Mouse (Mus musculus) midbrain, embryonic 16.5 days (tissue): Measurements from ENCODE around the gene Schip1. TPM values are rescaled to one million over a fixed set of nuclear protein-coding genes. Genes with fewer than 3 reads are reported as not detected.

ENCODE experiments used
- ATAC-seq: fragments of 200-750 bp; cut with Nextera tagmentation; 2 replicates; pipeline ENCODE4 v1.8.0; 2017; ENCODE audit warnings: moderate TSS enrichment
- H3K27ac ChIP-seq: fragments of 300-500 bp; sonication (generic); 2 replicates; pipeline ENCODE4 v1.5.1; 2014; ENCODE audit warnings: mild to moderate bottlenecking, low read length, mixed read lengths
- H3K27me3 ChIP-seq: fragments of 300-500 bp; sonication (generic); 2 replicates; pipeline ENCODE4 v1.6.1; 2014; ENCODE audit warnings: low read depth, low read length, mixed read lengths; ENCODE audit not compliant: control insufficient read depth, insufficient read depth
- H3K36me3 ChIP-seq: fragments of 300-500 bp; sonication (generic); 2 replicates; pipeline ENCODE4 v1.6.1; 2014; ENCODE audit warnings: mild to moderate bottlenecking, low read length, moderate library complexity, mixed read lengths; ENCODE audit not compliant: control insufficient read depth, insufficient read depth
- H3K4me1 ChIP-seq: fragments of 300-500 bp; sonication (generic); 2 replicates; pipeline ENCODE4 v1.6.1; 2014; ENCODE audit warnings: mild to moderate bottlenecking, low read length, mixed read lengths; ENCODE audit not compliant: control insufficient read depth, insufficient read depth
- H3K4me2 ChIP-seq: fragments of 300-500 bp; sonication (generic); 2 replicates; pipeline ENCODE4 v1.6.1; 2014; ENCODE audit warnings: mild to moderate bottlenecking, low read length, mixed read lengths
- H3K4me3 ChIP-seq: fragments of 300-500 bp; sonication (generic); 2 replicates; pipeline ENCODE4 v1.5.1; 2014; ENCODE audit warnings: low read depth, mild to moderate bottlenecking, low read length, moderate library complexity, mixed read lengths
- H3K9ac ChIP-seq: fragments of 300-500 bp; sonication (generic); 2 replicates; pipeline ENCODE4 v1.6.1; 2014; ENCODE audit warnings: low read depth, low read length, mixed read lengths
- H3K9me3 ChIP-seq: fragments of 300-500 bp; sonication (generic); replicated peaks from 2 replicates; pipeline ENCODE4 v1.6.1; 2014; ENCODE audit warnings: mild to moderate bottlenecking, low read length, mixed read lengths; ENCODE audit not compliant: control insufficient read depth, poor library complexity, severe bottlenecking
- WGBS: fragments of 180-500 bp; shearing (Covaris S2); extraction: QIAGEN DNeasy Blood & Tissue Kit; methylation state at CpG from one replicate; pipeline ENCODE4 v1.1.7; 2014; 5-methylcytosine and 5-hydroxymethylcytosine counted together
- polyA plus RNA-seq: library from polyadenylated mRNA; unstranded; fragments of >200 nt; fragmentation: Nextera tagmentation; extraction: Ambion mirVana; gene quantifications from 2 replicates; pipeline ENCODE4 v1.2.1, GENCODE M21; 2015

The Schip1 gene
- polyA plus RNA-seq, 1 experiment from 2014 or later: 147 TPM

DNA sequence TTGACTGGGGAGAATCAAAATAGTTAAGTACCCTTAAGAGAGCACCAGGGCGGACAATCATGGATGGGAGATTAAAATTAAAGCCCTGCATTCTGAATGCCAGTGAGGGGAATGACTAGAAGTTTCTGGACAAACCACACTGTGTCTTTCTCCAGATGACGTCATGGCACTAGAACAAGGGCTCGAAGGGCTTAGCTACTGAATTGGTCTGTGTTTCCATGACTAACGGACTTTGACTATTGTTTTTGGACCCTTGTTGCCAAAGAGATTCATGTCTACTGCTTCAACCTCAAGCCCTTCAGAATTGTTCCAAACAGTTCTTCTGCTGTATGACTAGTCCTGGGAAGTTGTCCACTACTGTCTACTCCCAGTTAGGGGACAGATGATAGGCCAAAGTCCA is 467.3 kb downstream of the Schip1 start:
- Histone ChIP-seq H3K9ac (no peak overlapping the region), H3K36me3 (no peaks in the 10 kb centered on the region), H3K4me2 (no peak overlapping the region), H3K27ac (no peak overlapping the region), H3K4me3 (no peak overlapping the region), H3K4me1 (peaks cover 5% of the 10 kb centered on the region), H3K9me3 (no peaks in the 10 kb centered on the region; the same call in 1 of the 2 replicates), H3K27me3 (no peaks in the 10 kb centered on the region)
- 73% methylated on average over 4 of the region's 4 CpGs for WGBS
- ATAC-seq: no peak

DNA sequence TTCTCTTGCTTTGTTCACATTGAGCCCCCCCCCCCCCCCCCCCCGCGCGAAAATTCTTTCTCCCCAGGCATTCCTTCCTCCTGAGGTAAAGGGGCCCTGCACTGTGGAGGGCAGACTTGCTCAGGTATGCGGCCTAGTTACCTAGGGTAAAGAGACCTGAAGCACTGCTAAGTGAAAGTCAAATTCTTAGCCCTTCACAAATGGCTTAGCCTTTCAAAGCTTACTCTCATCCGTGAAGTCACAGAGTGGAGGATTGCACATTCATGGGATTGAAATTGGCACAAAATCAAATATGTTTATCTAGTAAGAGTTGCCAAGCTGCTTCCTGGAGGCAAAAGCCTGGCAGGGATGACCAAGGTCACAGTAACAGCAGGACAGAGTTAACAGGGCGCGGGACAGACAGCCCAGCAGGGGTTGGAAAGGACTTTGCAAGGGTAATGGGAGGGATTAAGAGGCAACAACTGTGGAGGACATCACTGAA is 470.0 kb downstream of the Schip1 start:
- ATAC-seq: peak; percentile 39; the same call in 1 of the 2 replicates
- Histone ChIP-seq H3K36me3 (no peaks in the 10 kb centered on the region), H3K27me3 (no peaks in the 10 kb centered on the region), H3K4me2 (no peak overlapping the region), H3K27ac (no peak overlapping the region), H3K4me1 (peaks cover 5% of the 10 kb centered on the region), H3K9ac (no peak overlapping the region), H3K9me3 (no peaks in the 10 kb centered on the region; the same call in 1 of the 2 replicates), H3K4me3 (no peak overlapping the region)
- 25% methylated on average over 4 of the region's 7 CpGs for WGBS

DNA sequence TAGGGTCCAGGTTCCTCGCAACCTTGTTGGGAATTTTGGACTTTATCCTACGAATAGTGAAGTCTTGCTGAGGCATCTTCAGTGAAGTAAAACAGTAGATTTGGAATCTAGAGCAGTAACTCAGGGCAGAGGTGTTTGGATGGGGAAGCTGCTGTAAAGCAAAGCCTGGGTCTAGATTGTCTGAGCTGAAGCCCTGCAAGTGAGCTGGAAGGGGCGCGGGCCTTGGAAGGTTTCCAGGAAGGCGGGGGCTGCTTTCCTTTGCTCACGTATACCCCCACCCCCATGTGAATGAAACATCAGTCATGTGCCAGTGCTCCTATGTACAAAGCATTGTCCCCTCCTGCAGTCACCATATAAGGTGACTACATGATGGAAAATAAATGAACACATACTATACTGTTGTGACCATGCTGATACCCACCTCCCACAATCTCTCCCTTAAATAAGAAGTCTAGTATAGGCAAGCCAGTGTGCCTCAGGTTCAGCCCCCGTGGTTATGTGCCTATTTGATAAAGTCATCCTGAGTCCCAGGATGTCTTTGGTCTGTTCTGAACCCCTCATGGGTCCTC is 470.6 kb downstream of the Schip1 start:
- H3K36me3 ChIP-seq: no peaks in the 10 kb centered on the region
- H3K27ac ChIP-seq: no peak overlapping the region
- H3K9ac ChIP-seq: no peak overlapping the region
- peaks cover 5% of the 10 kb centered on the region for H3K4me1 ChIP-seq
- no peak for ATAC-seq
- H3K4me2 ChIP-seq: no peak overlapping the region
- WGBS: 79% methylated on average over 7 of the region's 7 CpGs
- H3K9me3 ChIP-seq: no peaks in the 10 kb centered on the region; the same call in 1 of the 2 replicates
- H3K27me3 ChIP-seq: no peaks in the 10 kb centered on the region
- H3K4me3 ChIP-seq: no peak overlapping the region

DNA sequence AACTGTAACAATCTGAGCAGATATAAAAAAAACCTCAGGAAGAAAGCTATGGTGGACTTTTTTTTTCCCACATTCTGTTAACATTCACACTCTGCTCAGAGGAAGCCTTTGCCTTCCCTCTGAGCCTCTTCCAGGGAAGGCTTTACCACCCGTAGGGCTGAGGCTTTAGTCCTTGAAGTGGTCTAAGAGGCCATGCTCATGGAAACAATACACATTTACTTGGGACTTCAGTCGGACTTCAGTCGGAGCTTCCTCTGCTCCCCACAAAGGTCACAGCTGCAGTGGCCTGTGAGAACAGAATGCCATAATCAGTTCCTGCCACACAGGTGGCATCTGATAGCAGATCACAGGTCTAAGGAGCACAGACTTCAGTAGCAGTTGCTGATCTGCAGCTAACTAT is 471.5 kb downstream of the Schip1 start:
- Histone ChIP-seq H3K36me3 (no peaks in the 10 kb centered on the region), H3K4me2 (no peak overlapping the region), H3K9ac (no peak overlapping the region), H3K4me1 (peaks cover 5% of the 10 kb centered on the region), H3K9me3 (no peaks in the 10 kb centered on the region; the same call in 1 of the 2 replicates), H3K4me3 (no peak overlapping the region), H3K27ac (no peak overlapping the region), H3K27me3 (no peaks in the 10 kb centered on the region)
- no peak for ATAC-seq
- WGBS: 27% methylated on average over 3 of the region's 3 CpGs

DNA sequence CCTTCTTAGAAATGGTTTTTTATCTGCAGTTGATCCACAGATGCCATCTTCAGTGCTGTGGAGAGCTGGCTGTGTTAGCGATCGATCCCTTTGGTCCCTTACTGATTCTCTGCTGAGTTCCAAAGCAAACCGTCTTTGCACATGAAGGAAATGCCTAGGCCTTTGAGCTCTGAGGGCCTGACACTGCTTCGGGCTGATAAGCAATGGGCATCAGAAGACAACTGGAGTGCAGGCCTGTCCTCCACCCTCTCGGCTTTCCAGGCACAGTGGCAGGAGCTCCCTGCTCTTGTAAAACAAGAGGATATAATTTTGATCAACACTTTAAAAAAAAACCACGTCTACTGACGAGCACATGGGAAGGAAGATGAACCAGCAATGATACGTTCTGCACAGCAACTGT is 477.1 kb downstream of the Schip1 start:
- no peak overlapping the region for H3K27ac ChIP-seq
- no peaks in the 10 kb centered on the region for H3K36me3 ChIP-seq
- no peak for ATAC-seq
- no peak overlapping the region for H3K4me3 ChIP-seq
- no peak overlapping the region for H3K4me2 ChIP-seq
- H3K9ac ChIP-seq: no peak overlapping the region
- no peaks in the 10 kb centered on the region for H3K27me3 ChIP-seq
- WGBS: 89% methylated on average over 8 of the region's 8 CpGs
- peaks cover 5% of the 10 kb centered on the region for H3K4me1 ChIP-seq
- H3K9me3 ChIP-seq: no peaks in the 10 kb centered on the region; the same call in 1 of the 2 replicates

DNA sequence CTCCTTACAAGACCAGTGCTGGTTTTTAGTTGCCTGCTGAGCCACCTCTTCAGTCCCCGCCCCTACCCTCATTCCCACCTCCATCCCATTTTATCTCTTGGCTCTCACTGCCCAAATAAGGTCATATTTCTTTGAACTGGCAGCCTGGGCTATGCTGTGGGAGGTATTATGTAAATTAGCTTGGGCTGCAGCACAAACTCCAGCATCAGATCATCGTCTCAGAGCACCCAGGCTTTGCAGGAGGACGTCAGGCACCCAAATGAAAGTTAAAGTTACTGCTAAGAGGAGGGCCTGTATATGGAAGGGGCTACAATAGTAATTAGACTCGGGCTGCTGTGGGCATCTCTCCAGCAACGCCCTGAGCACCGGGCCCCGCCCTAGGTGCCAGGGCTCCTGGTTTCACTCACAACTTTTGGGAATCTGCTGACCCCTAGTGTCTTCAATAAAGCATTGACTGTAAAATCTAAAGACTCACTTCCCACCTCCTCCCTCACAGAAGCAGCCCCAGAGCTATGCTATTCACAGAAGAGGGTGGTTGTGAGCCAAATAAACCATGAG is 478.4 kb downstream of the Schip1 start:
- Histone ChIP-seq H3K27ac (no peak overlapping the region), H3K4me3 (peak overlapping the region; percentile 24; the same call in 1 of the 2 replicates), H3K9ac (no peak overlapping the region), H3K4me2 (peak overlapping the region; percentile 48), H3K27me3 (no peaks in the 10 kb centered on the region), H3K9me3 (no peaks in the 10 kb centered on the region), H3K4me1 (peaks cover 5% of the 10 kb centered on the region), H3K36me3 (no peaks in the 10 kb centered on the region)
- 2% methylated on average over 7 of the region's 7 CpGs for WGBS
- ATAC-seq: peak; percentile 77

DNA sequence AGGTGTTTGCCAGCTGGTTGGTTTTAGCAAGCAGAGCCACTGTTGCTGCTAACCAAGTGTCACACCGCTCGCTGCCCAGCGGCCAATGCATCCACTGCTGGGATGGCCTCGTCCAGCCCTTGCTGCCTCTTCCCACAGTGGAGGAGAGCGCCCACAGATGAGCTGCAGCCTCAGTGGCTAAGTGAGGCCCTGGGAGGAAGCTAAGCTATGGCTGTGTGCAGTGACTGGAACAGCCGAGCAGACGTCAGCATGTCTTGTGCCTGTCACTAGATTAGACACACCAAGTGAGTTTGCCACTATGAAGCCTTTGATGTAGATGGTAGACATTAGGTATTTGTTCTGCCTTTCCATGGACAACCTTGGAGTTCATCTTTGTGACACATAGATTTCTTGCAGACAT is 480.2 kb downstream of the Schip1 start:
- no peak overlapping the region for H3K9ac ChIP-seq
- no peaks in the 10 kb centered on the region for H3K9me3 ChIP-seq
- no peak overlapping the region for H3K27ac ChIP-seq
- H3K4me2 ChIP-seq: no peak overlapping the region
- no peak overlapping the region for H3K4me3 ChIP-seq
- peaks cover 5% of the 10 kb centered on the region for H3K4me1 ChIP-seq
- 39% methylated on average over 7 of the region's 7 CpGs for WGBS
- no peaks in the 10 kb centered on the region for H3K36me3 ChIP-seq
- peak; percentile 44; the same call in 1 of the 2 replicates for ATAC-seq
- no peaks in the 10 kb centered on the region for H3K27me3 ChIP-seq

DNA sequence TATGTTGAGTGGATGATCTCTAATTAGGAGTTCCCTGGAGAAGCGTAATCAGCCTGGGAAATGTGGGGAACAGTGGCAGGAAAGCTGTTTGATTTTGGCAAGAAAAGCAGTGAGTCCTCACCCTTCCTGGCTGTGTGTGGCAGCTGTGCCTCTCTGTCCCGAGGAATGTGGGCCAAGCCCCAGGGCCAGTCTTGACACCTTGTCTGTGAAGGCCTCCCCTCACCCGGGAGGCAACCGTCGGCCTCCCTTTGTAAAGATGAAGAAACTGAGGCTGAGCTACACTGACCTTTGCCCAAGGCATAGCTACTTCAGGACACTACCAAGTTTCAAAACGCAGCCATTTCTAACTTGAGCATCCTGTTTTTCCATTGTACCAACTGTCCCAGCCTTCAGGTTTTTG is 481.3 kb downstream of the Schip1 start:
- 52% methylated on average over 6 of the region's 6 CpGs for WGBS
- no peaks in the 10 kb centered on the region; the same call in 1 of the 2 replicates for H3K27me3 ChIP-seq
- H3K4me1 ChIP-seq: peaks cover 5% of the 10 kb centered on the region
- H3K27ac ChIP-seq: no peak overlapping the region
- no peak for ATAC-seq
- H3K4me2 ChIP-seq: no peak overlapping the region
- H3K36me3 ChIP-seq: no peaks in the 10 kb centered on the region
- H3K9me3 ChIP-seq: no peaks in the 10 kb centered on the region
- H3K4me3 ChIP-seq: no peak overlapping the region
- no peak overlapping the region for H3K9ac ChIP-seq

DNA sequence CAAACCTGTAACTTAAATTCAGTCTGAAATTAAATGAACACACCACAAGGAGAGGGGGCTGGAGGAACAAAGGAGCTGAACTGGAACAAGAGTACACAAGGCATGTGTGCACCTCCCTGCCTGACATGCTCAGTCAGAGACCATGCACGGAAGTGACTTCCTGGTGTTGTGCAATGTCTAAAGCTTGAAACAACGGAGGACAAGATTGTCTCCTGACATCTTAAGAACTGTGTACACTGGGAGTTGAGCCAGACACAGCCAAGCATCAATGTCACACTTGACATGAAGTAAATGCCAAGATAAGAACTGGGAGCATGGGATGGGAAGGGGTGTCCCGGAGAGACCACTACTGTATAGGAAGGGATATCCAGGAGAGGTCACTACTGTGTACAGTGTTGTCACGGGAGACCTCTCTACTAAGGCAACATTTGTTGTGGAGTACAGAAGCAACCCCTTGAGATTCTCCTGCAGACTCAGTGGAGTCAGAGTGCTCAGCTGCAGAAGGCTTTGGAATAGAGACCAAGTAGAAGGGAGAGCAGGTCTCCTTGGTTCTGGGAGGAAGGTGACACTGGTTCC is 490.6 kb downstream of the Schip1 start:
- Histone ChIP-seq H3K4me1 (no peaks in the 10 kb centered on the region), H3K4me2 (no peak overlapping the region), H3K9me3 (no peaks in the 10 kb centered on the region), H3K9ac (no peak overlapping the region), H3K36me3 (no peaks in the 10 kb centered on the region), H3K4me3 (no peak overlapping the region), H3K27me3 (no peaks in the 10 kb centered on the region; the same call in 1 of the 2 replicates), H3K27ac (no peak overlapping the region)
- ATAC-seq: no peak
- 78% methylated on average over 4 of the region's 4 CpGs for WGBS
